Mouse (Mus musculus): ENCODE data around the gene Efcab11. TPM values are rescaled to one million over a fixed set of nuclear protein-coding genes. Genes with fewer than 3 reads are reported as not detected.

Gene Efcab11
- total RNA-seq, 2 experiments from 2014 or later, result 6.0 to 6.5 TPM

Other genes with a start within 250 kb of the Efcab11 start
- 2.9 and 20.2 TPM in 2 replicates for gene Tdp1, start 78 bp upstream of the Efcab11 start, total RNA-seq (2015; ENCODE audit: low replicate concordance)
- 2.6 and 7.1 TPM in 2 replicates for gene Tdp1, start 78 bp upstream of the Efcab11 start, total RNA-seq (2017; ENCODE audit: low replicate concordance)
- not detected in 2 replicates for gene Kcnk13, start 80.1 kb upstream of the Efcab11 start, total RNA-seq (2015; ENCODE audit: low replicate concordance)
- gene Kcnk13, start 80.1 kb upstream of the Efcab11 start, total RNA-seq (2017; ENCODE audit: low replicate concordance), result 0.42 TPM in 1 of 2 replicates, not detected in the other
- gene Psmc1, start 225.7 kb upstream of the Efcab11 start, total RNA-seq (2015; ENCODE audit: low replicate concordance), result 42.6 and 92.4 TPM in 2 replicates
- gene Psmc1, start 225.7 kb upstream of the Efcab11 start, total RNA-seq (2017; ENCODE audit: low replicate concordance), result 63.4 and 63.7 TPM in 2 replicates

All from erythroblast, adult 5-6 weeks (primary cell).